Mouse (Mus musculus): ENCODE measurements around the gene Lyrm9. TPM values are rescaled to one million over a fixed set of nuclear protein-coding genes. Genes with fewer than 3 reads are reported as not detected.

Gene Lyrm9
- total and polyA plus RNA-seq, 3 experiments: 31.6 to 48.6 TPM; not detected in 1

DNA sequence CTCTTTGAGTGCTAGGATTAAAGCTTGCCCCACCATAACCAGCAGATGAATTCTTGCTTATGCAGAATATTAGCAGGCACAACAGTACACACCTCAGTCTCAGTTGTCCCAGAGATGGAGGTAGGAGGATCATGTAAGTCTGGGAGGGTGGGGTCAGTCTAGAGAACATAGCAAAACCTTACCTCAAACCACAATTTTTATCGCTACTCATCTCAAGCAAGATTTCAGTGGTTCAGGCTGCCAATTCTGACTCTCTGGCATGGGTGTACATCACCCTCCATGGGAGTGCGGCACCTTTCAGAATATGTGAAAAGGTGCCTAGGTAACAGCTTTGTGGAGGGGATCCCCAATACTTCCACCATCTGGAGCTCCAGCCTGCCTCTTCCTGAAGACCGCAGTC, 46.4 kb upstream of the Lyrm9 start (continued):
- no peak for TF ChIP-seq ZC3H11A (IDR thresholded peaks at IDR 0.05; ENCODE audit: low read depth, low read length)

DNA sequence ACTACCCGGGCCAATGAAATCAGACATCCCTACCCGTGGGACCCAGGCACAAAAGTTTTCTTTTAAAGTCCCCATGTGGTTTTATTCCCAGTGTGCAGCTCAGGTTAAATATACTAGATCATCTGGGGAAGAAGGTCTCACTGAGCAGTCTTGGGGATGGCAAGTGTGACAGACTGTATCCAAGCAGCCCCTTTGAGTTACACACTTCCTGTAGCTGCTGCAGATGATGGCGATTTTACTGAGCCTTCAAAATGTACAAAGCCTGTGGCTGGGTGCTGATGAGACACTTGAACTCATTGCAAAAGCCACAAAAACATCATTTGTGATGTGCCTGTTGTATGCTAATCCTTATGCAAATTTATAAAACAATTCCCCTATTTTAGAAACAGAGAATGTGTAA, 45.8 kb upstream of the Lyrm9 start:
- Histone ChIP-seq H3K36me3 (ENCODE audit: control insufficient read depth in 1 of 2, insufficient read depth in 2 of 2, low read length in 2 of 2) (no peaks in the 10 kb centered on the region), H3K27ac (ENCODE audit: control insufficient read depth, low read depth, low read length) (no peak overlapping the region), H3K27me3 (ENCODE audit: control insufficient read depth in 1 of 2, insufficient read depth in 2 of 2, low read length in 2 of 2) (peaks cover 8% of the 10 kb centered on the region in 2 experiments), H3K79me2 (ENCODE audit: control insufficient read depth, insufficient read depth, low read length, poor library complexity) (no peaks in the 10 kb centered on the region), H3K9ac (ENCODE audit: control insufficient read depth, low read depth, low read length, poor library complexity, severe bottlenecking) (no peak overlapping the region), H3K4me3 (ENCODE audit: control insufficient read depth in 1 of 2, insufficient read depth in 1 of 2, low read depth in 2 of 2, low read length in 2 of 2) (no peak overlapping the region), H3K4me1 (ENCODE audit: control insufficient read depth in 1 of 2, insufficient read depth in 2 of 2, low read length in 2 of 2) (peaks cover 5 to 6% of the 10 kb centered on the region in 2 experiments), H3K9me3 (replicated peaks; ENCODE audit: insufficient read depth, low read length) (no peaks in the 10 kb centered on the region)
- TF ChIP-seq MXI1 (IDR thresholded peaks at IDR 0.05; ENCODE audit: low read depth, low read length): no peak
- DNase-seq (ENCODE audit: low read depth, low spot score): no peak

- Histone ChIP-seq H3K4me1 (ENCODE audit: control insufficient read depth in 1 of 2, insufficient read depth in 2 of 2, low read length in 2 of 2) (peaks cover 5 to 6% of the 10 kb centered on the region in 2 experiments), H3K27me3 (ENCODE audit: control insufficient read depth in 1 of 2, insufficient read depth in 2 of 2, low read length in 2 of 2) (peaks cover 8% of the 10 kb centered on the region in 2 experiments), H3K4me3 (ENCODE audit: control insufficient read depth in 1 of 2, insufficient read depth in 1 of 2, low read depth in 2 of 2, low read length in 2 of 2) (no peak overlapping the region), H3K36me3 (ENCODE audit: control insufficient read depth in 1 of 2, insufficient read depth in 2 of 2, low read length in 2 of 2) (no peaks in the 10 kb centered on the region), H3K9ac (ENCODE audit: control insufficient read depth, low read depth, low read length, poor library complexity, severe bottlenecking) (no peak overlapping the region), H3K79me2 (ENCODE audit: control insufficient read depth, insufficient read depth, low read length, poor library complexity) (no peaks in the 10 kb centered on the region), H3K9me3 (replicated peaks; ENCODE audit: insufficient read depth, low read length) (no peaks in the 10 kb centered on the region), H3K27ac (ENCODE audit: control insufficient read depth, low read depth, low read length) (no peak overlapping the region)
- TF ChIP-seq HCFC1 (IDR thresholded peaks at IDR 0.05; ENCODE audit: low read depth, low read length) (no peak), MEF2A (IDR thresholded peaks at IDR 0.05; ENCODE audit: extremely low read depth, insufficient replicate concordance, low read depth, low read length, poor library complexity, severe bottlenecking) (no peak), TCF12 (IDR thresholded peaks at IDR 0.05; ENCODE audit: low read depth, low read length) (no peak), RAD21 (IDR thresholded peaks at IDR 0.05; ENCODE audit: low read depth, low read length) (no peak), UBTF (IDR thresholded peaks at IDR 0.05; ENCODE audit: borderline replicate concordance, insufficient read depth, low read depth, low read length) (no peak), RCOR1 (IDR thresholded peaks at IDR 0.05; ENCODE audit: low read depth, low read length) (no peak), POLR2A (IDR thresholded peaks at IDR 0.05; ENCODE audit: control insufficient read depth in 1 of 2, insufficient read depth in 1 of 2, low read depth in 1 of 2, low read length in 2 of 2, poor library complexity in 1 of 2) (no peak), NRF1 (IDR thresholded peaks at IDR 0.05; ENCODE audit: insufficient read depth, low read depth, low read length, poor library complexity, severe bottlenecking) (no peak), ZNF384 (IDR thresholded peaks at IDR 0.05; ENCODE audit: low read depth, low read length) (no peak), TAL1 (IDR thresholded peaks at IDR 0.05; ENCODE audit: low read length) (no peak)
- DNase-seq (ENCODE audit: low read depth, low spot score): no peak
Measured at GRCm38 (mm10) chr11:78782326-78782725, 44.1 kb upstream of the Lyrm9 start.
